Mouse (Mus musculus): Measurements from ENCODE around the gene Slco6c1. TPM values are rescaled to one million over a fixed set of nuclear protein-coding genes. Genes with fewer than 3 reads are reported as not detected.
A peak's percentile ranks its signal among the peaks of the same experiment; 100 is the strongest.

Gene Slco6c1
- polyA plus RNA-seq, 1 experiment from 2014 or later: not detected

GRCm38 (mm10) chr1:97018978-97019377 lies 109.1 kb downstream of the Slco6c1 start:
- no peaks in the 10 kb centered on the region for H3K9me3 ChIP-seq (ENCODE audit: control insufficient read depth, low read length)
- H3K36me3 ChIP-seq (ENCODE audit: control insufficient read depth, insufficient read depth, low read length): no peaks in the 10 kb centered on the region
- no peaks in the 10 kb centered on the region for H3K27me3 ChIP-seq (ENCODE audit: control insufficient read depth, insufficient read depth, low read length)
- ATAC-seq (ENCODE audit: low FRiP score, low TSS enrichment) (no peak), DNase-seq (ENCODE audit: low spot score) (peak; percentile 33)
- TF ChIP-seq CTCF (IDR thresholded peaks at IDR 0.05; ENCODE audit: low read depth): peak; percentile 76
- TF ChIP-seq EP300 (optimal IDR thresholded peaks at IDR 0.05): no peak
- no peak overlapping the region for H3K9ac ChIP-seq (ENCODE audit: low read length)
- no peak overlapping the region for H3K27ac ChIP-seq (replicated peaks)
- H3K4me3 ChIP-seq (ENCODE audit: low read depth, low read length): no peak overlapping the region
- no peaks in the 10 kb centered on the region for H3K4me1 ChIP-seq (replicated peaks; ENCODE audit: control insufficient read depth, insufficient read depth)
- H3K4me2 ChIP-seq (replicated peaks; ENCODE audit: low read depth): no peak overlapping the region

All from stomach, postnatal 0 days (tissue).